Mouse (Mus musculus): Measurements from ENCODE around the gene Rap1gap2. TPM values are rescaled to one million over a fixed set of nuclear protein-coding genes. Genes with fewer than 3 reads are reported as not detected.

Rap1gap2 gene
- polyA plus RNA-seq, 1 experiment from 2014 or later: 2.1 TPM

GRCm38 (mm10) chr11:74443924-74444256 lies 166.8 kb downstream of the Rap1gap2 start:
- Histone ChIP-seq H3K4me1 (replicated peaks; ENCODE audit: control insufficient read depth, insufficient read depth, low read length) (no peaks in the 10 kb centered on the region), H3K9me3 (ENCODE audit: control insufficient read depth, low read length) (no peaks in the 10 kb centered on the region), H3K27ac (ENCODE audit: low read depth, low read length) (no peak overlapping the region), H3K4me2 (no peak overlapping the region), H3K4me3 (ENCODE audit: low read depth, low read length) (no peak overlapping the region), H3K9ac (ENCODE audit: low read depth, low read length) (no peak overlapping the region), H3K36me3 (ENCODE audit: control insufficient read depth, insufficient read depth, low read length) (no peaks in the 10 kb centered on the region), H3K27me3 (replicated peaks; ENCODE audit: control insufficient read depth, insufficient read depth, low read length) (no peaks in the 10 kb centered on the region)
- ATAC-seq (replicated peaks; ENCODE audit: low FRiP score) (no peak), DNase-seq (ENCODE audit: low spot score) (no peak)
- WGBS: 78% methylated on average over 5 of the region's 5 CpGs

GRCm38 (mm10) chr11:74443147-74443923 lies 167.4 kb downstream of the Rap1gap2 start:
- 78% methylated on average over 6 of the region's 6 CpGs for WGBS
- no peak for DNase-seq (ENCODE audit: low spot score)
- no peak overlapping the region for H3K9ac ChIP-seq (ENCODE audit: low read depth, low read length)

GRCm38 (mm10) chr11:74442396-74442795 lies 168.3 kb downstream of the Rap1gap2 start:
- DNase-seq (ENCODE audit: low spot score) (no peak), ATAC-seq (replicated peaks; ENCODE audit: low FRiP score) (no peak)
- Histone ChIP-seq H3K9me3 (ENCODE audit: control insufficient read depth, low read length) (no peaks in the 10 kb centered on the region), H3K4me2 (no peak overlapping the region), H3K4me1 (replicated peaks; ENCODE audit: control insufficient read depth, insufficient read depth, low read length) (no peaks in the 10 kb centered on the region), H3K36me3 (ENCODE audit: control insufficient read depth, insufficient read depth, low read length) (no peaks in the 10 kb centered on the region), H3K27ac (ENCODE audit: low read depth, low read length) (no peak overlapping the region), H3K9ac (ENCODE audit: low read depth, low read length) (no peak overlapping the region), H3K4me3 (ENCODE audit: low read depth, low read length) (no peak overlapping the region), H3K27me3 (replicated peaks; ENCODE audit: control insufficient read depth, insufficient read depth, low read length) (no peaks in the 10 kb centered on the region)
- 81% methylated on average over 4 of the region's 4 CpGs for WGBS

More at GRCm38 (mm10) chr11:74443147-74443923, 167.4 kb downstream of the Rap1gap2 start:
- no peaks in the 10 kb centered on the region for H3K9me3 ChIP-seq (ENCODE audit: control insufficient read depth, low read length)
- H3K27ac ChIP-seq (ENCODE audit: low read depth, low read length): no peak overlapping the region
- H3K36me3 ChIP-seq (ENCODE audit: control insufficient read depth, insufficient read depth, low read length): no peaks in the 10 kb centered on the region
- no peak for ATAC-seq (replicated peaks; ENCODE audit: low FRiP score)
- H3K4me3 ChIP-seq (ENCODE audit: low read depth, low read length): no peak overlapping the region
- H3K4me1 ChIP-seq (replicated peaks; ENCODE audit: control insufficient read depth, insufficient read depth, low read length): no peaks in the 10 kb centered on the region
- H3K27me3 ChIP-seq (replicated peaks; ENCODE audit: control insufficient read depth, insufficient read depth, low read length): no peaks in the 10 kb centered on the region
- H3K4me2 ChIP-seq: no peak overlapping the region

- Histone ChIP-seq H3K9ac (ENCODE audit: low read depth, low read length) (no peak overlapping the region), H3K4me3 (ENCODE audit: low read depth, low read length) (no peak overlapping the region), H3K4me1 (replicated peaks; ENCODE audit: control insufficient read depth, insufficient read depth, low read length) (no peaks in the 10 kb centered on the region), H3K27me3 (replicated peaks; ENCODE audit: control insufficient read depth, insufficient read depth, low read length) (no peaks in the 10 kb centered on the region), H3K27ac (ENCODE audit: low read depth, low read length) (no peak overlapping the region), H3K9me3 (ENCODE audit: control insufficient read depth, low read length) (no peaks in the 10 kb centered on the region), H3K36me3 (ENCODE audit: control insufficient read depth, insufficient read depth, low read length) (no peaks in the 10 kb centered on the region), H3K4me2 (no peak overlapping the region)
- ATAC-seq (replicated peaks; ENCODE audit: low FRiP score) (no peak), DNase-seq (ENCODE audit: low spot score) (no peak)
- 82% methylated on average over 8 of the region's 8 CpGs for WGBS
Measured at GRCm38 (mm10) chr11:74440112-74440511, 170.6 kb downstream of the Rap1gap2 start.

- Histone ChIP-seq H3K4me3 (ENCODE audit: low read depth, low read length) (no peak overlapping the region), H3K4me1 (replicated peaks; ENCODE audit: control insufficient read depth, insufficient read depth, low read length) (no peaks in the 10 kb centered on the region), H3K4me2 (no peak overlapping the region), H3K36me3 (ENCODE audit: control insufficient read depth, insufficient read depth, low read length) (no peaks in the 10 kb centered on the region), H3K9me3 (ENCODE audit: control insufficient read depth, low read length) (no peaks in the 10 kb centered on the region), H3K27me3 (replicated peaks; ENCODE audit: control insufficient read depth, insufficient read depth, low read length) (no peaks in the 10 kb centered on the region), H3K27ac (ENCODE audit: low read depth, low read length) (no peak overlapping the region), H3K9ac (ENCODE audit: low read depth, low read length) (no peak overlapping the region)
- ATAC-seq (replicated peaks; ENCODE audit: low FRiP score): no peak
- no peak for DNase-seq (ENCODE audit: low spot score)
- whole genome bisulfite sequencing: 59% methylated on average over 6 of the region's 6 CpGs
Measured at GRCm38 (mm10) chr11:74439202-74439601, 171.5 kb downstream of the Rap1gap2 start.

GRCm38 (mm10) chr11:74438249-74438648 lies 172.5 kb downstream of the Rap1gap2 start:
- H3K9ac ChIP-seq (ENCODE audit: low read depth, low read length): no peak overlapping the region
- H3K27ac ChIP-seq (ENCODE audit: low read depth, low read length): no peak overlapping the region
- H3K9me3 ChIP-seq (ENCODE audit: control insufficient read depth, low read length): no peaks in the 10 kb centered on the region
- H3K4me1 ChIP-seq (replicated peaks; ENCODE audit: control insufficient read depth, insufficient read depth, low read length): no peaks in the 10 kb centered on the region
- H3K36me3 ChIP-seq (ENCODE audit: control insufficient read depth, insufficient read depth, low read length): no peaks in the 10 kb centered on the region
- H3K4me2 ChIP-seq: no peak overlapping the region
- no peak overlapping the region for H3K4me3 ChIP-seq (ENCODE audit: low read depth, low read length)
- no peak for ATAC-seq (replicated peaks; ENCODE audit: low FRiP score)
- no peak for DNase-seq (ENCODE audit: low spot score)
- no peaks in the 10 kb centered on the region for H3K27me3 ChIP-seq (replicated peaks; ENCODE audit: control insufficient read depth, insufficient read depth, low read length)
- WGBS: 80% methylated on average over 4 of the region's 4 CpGs

GRCm38 (mm10) chr11:74435366-74435765 lies 175.3 kb downstream of the Rap1gap2 start:
- no peak for DNase-seq (ENCODE audit: low spot score)
- ATAC-seq (replicated peaks; ENCODE audit: low FRiP score): no peak
- Histone ChIP-seq H3K9ac (ENCODE audit: low read depth, low read length) (no peak overlapping the region), H3K9me3 (ENCODE audit: control insufficient read depth, low read length) (no peaks in the 10 kb centered on the region), H3K4me1 (replicated peaks; ENCODE audit: control insufficient read depth, insufficient read depth, low read length) (no peaks in the 10 kb centered on the region), H3K36me3 (ENCODE audit: control insufficient read depth, insufficient read depth, low read length) (no peaks in the 10 kb centered on the region), H3K4me2 (no peak overlapping the region), H3K27ac (ENCODE audit: low read depth, low read length) (no peak overlapping the region), H3K27me3 (replicated peaks; ENCODE audit: control insufficient read depth, insufficient read depth, low read length) (no peaks in the 10 kb centered on the region), H3K4me3 (ENCODE audit: low read depth, low read length) (no peak overlapping the region)
- WGBS: 79% methylated on average over 2 of the region's 2 CpGs

- H3K4me1 ChIP-seq (replicated peaks; ENCODE audit: control insufficient read depth, insufficient read depth, low read length): no peaks in the 10 kb centered on the region
- H3K4me3 ChIP-seq (ENCODE audit: low read depth, low read length): no peak overlapping the region
- 83% methylated on average over 4 of the region's 4 CpGs for WGBS
- ATAC-seq (replicated peaks; ENCODE audit: low FRiP score) (no peak), DNase-seq (ENCODE audit: low spot score) (no peak)
- H3K9me3 ChIP-seq (ENCODE audit: control insufficient read depth, low read length): no peaks in the 10 kb centered on the region
- no peaks in the 10 kb centered on the region for H3K36me3 ChIP-seq (ENCODE audit: control insufficient read depth, insufficient read depth, low read length)
- H3K27ac ChIP-seq (ENCODE audit: low read depth, low read length): no peak overlapping the region
- H3K9ac ChIP-seq (ENCODE audit: low read depth, low read length): no peak overlapping the region
- no peak overlapping the region for H3K4me2 ChIP-seq
- no peaks in the 10 kb centered on the region for H3K27me3 ChIP-seq (replicated peaks; ENCODE audit: control insufficient read depth, insufficient read depth, low read length)
Measured at GRCm38 (mm10) chr11:74433000-74433399, 177.7 kb downstream of the Rap1gap2 start.

- DNase-seq (ENCODE audit: low spot score) (no peak), ATAC-seq (replicated peaks; ENCODE audit: low FRiP score) (no peak)
- 74% methylated on average over 11 of the region's 11 CpGs for WGBS
- Histone ChIP-seq H3K4me1 (replicated peaks; ENCODE audit: control insufficient read depth, insufficient read depth, low read length) (no peaks in the 10 kb centered on the region), H3K9ac (ENCODE audit: low read depth, low read length) (no peak overlapping the region), H3K36me3 (ENCODE audit: control insufficient read depth, insufficient read depth, low read length) (no peaks in the 10 kb centered on the region), H3K27me3 (replicated peaks; ENCODE audit: control insufficient read depth, insufficient read depth, low read length) (no peaks in the 10 kb centered on the region), H3K27ac (ENCODE audit: low read depth, low read length) (no peak overlapping the region), H3K4me3 (ENCODE audit: low read depth, low read length) (no peak overlapping the region), H3K4me2 (no peak overlapping the region), H3K9me3 (ENCODE audit: control insufficient read depth, low read length) (no peaks in the 10 kb centered on the region)
Measured at GRCm38 (mm10) chr11:74429798-74430529, 180.8 kb downstream of the Rap1gap2 start.

Data from liver, embryonic 11.5 days (tissue).